13 mouse cellular contexts compared by ENCODE assay signal in the genomic region with DNA sequence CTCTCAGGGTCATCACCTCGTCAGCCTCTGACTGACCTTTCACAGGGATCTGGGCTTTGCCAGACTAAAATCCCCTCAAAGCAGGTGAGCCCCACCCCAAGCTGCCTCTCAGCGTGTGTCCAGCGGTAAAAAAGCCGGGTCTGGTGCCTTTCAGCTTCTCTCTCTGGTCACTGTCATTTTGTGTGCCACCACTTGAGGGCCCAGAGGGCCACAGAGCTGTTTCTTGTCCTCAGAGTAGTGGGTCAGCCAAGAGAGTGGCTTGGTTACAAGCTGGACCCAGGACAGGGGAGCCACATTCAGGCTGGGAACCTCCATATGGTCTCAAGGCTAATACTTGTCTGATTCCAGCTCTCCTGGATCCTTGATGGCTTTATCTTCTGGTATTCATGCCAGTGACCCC.
DNase-seq lines count a peak whose midpoint lies in the region; TF ChIP-seq lines count a peak whose summit lies in the region.
"Had no signal": no experiment of that assay in that cellular context is flagged by ENCODE, and none has a peak within 500 bp of the region (broad histone marks: within the 10 kb centered on the region; RNA-seq: fewer than 3 reads in every experiment).

No protein-coding gene starts in this region.

- no peaks in the 10 kb centered on the region for H3K4me1 ChIP-seq in kidney, adult 2 months (ENCODE audit: control insufficient read depth, insufficient read depth, low read length)
- no peaks in the 10 kb centered on the region for H3K4me1 ChIP-seq in thymus, adult 2 months (replicated peaks; ENCODE audit: control insufficient read depth, insufficient read depth, low read length)
- H3K4me1 ChIP-seq: heart, embryonic 15.5 days; liver, embryonic 15.5 days had no signal

- TF ChIP-seq CTCF in kidney, adult 2 months (conservative IDR thresholded peaks at IDR 0.05; ENCODE audit: insufficient read depth, insufficient read length, low read depth, low read length) = peak; percentile 43
- no peak for TF ChIP-seq CTCF in thymus, adult 2 months (IDR thresholded peaks at IDR 0.05; ENCODE audit: borderline replicate concordance, control insufficient read depth, extremely low read depth, insufficient read depth, low read length, poor library complexity)

- 32% methylated on average over 4 of the region's 4 CpGs for WGBS in kidney, adult 2 months
- WGBS in thymus, adult 2 months = 14% methylated on average over 4 of the region's 4 CpGs

- no peak overlapping the region for H3K4me3 ChIP-seq in kidney, adult 2 months (ENCODE audit: insufficient read depth, low read depth, low read length)
- no peak overlapping the region for H3K4me3 ChIP-seq in thymus, adult 2 months (ENCODE audit: control insufficient read depth, insufficient read depth, low read length)
- H3K4me3 ChIP-seq: heart, embryonic 15.5 days; liver, embryonic 15.5 days; neural tube, embryonic 13.5 days had no signal

- TF ChIP-seq POLR2A in kidney, adult 2 months (IDR thresholded peaks at IDR 0.05; ENCODE audit: low read depth, low read length) = no peak
- no peak for TF ChIP-seq POLR2A in thymus, adult 2 months (IDR thresholded peaks at IDR 0.05; ENCODE audit: control insufficient read depth, extremely low read depth, insufficient read depth, low read length, poor library complexity)

- DNase-seq in cerebellum, postnatal 10 days = peak; percentile 34 to 52
- DNase-seq in cerebellum, adult 9-11 months = no peak
- DNase-seq in heart, postnatal 4 days = peak; percentile 13
- DNase-seq in heart, adult 8-10 months (ENCODE audit: low spot score) = no peak
- DNase-seq in 3T3-L1 (ENCODE audit: low read depth, low spot score) = peak; percentile 9
- DNase-seq in kidney, adult 2 months = peak; percentile 38
- DNase-seq in thymus, adult 2 months = no peak
- DNase-seq in spleen, postnatal 36 days (ENCODE audit: low spot score in 2 of 2) = no peak
- DNase-seq: adrenal gland, adult 2 months; B cell, adult 2 months had no signal

- H3K27ac ChIP-seq in kidney, adult 2 months (ENCODE audit: insufficient read depth, low read depth, low read length) = no peak overlapping the region
- no peak overlapping the region for H3K27ac ChIP-seq in thymus, adult 2 months (ENCODE audit: control insufficient read depth, insufficient read depth, low read length)
- H3K27ac ChIP-seq: heart, embryonic 15.5 days; liver, embryonic 15.5 days; neural tube, embryonic 13.5 days had no signal

- H3K36me3 ChIP-seq in kidney, adult 2 months (ENCODE audit: control insufficient read depth, insufficient read depth, low read length) = no peaks in the 10 kb centered on the region
- no peaks in the 10 kb centered on the region for H3K36me3 ChIP-seq in thymus, adult 2 months (ENCODE audit: control insufficient read depth, insufficient read depth, low read length)
- H3K36me3 ChIP-seq: heart, embryonic 15.5 days; liver, embryonic 15.5 days; neural tube, embryonic 13.5 days had no signal

- no peaks in the 10 kb centered on the region for H3K27me3 ChIP-seq in kidney, adult 2 months (replicated peaks; ENCODE audit: control insufficient read depth, insufficient read depth, low read length)
- H3K27me3 ChIP-seq in thymus, adult 2 months (ENCODE audit: control insufficient read depth, insufficient read depth, low read length) = peaks cover 4% of the 10 kb centered on the region

Comparison
In these comparisons a context has a peak if more than half of its experiments do, and no peak if none do; other contexts are left out.
1. DNase-seq: peak in cerebellum, postnatal 10 days (2 of 2), heart, postnatal 4 days (single experiment), 3T3-L1 (single experiment) and kidney, adult 2 months (single experiment); none in cerebellum, adult 9-11 months (single experiment), heart, adult 8-10 months (single experiment), thymus, adult 2 months (single experiment) and spleen, postnatal 36 days (0 of 2).